Mouse (Mus musculus) liver, embryonic 13.5 days (tissue): Measurements from ENCODE around the gene Zfp281. TPM values are rescaled to one million over a fixed set of nuclear protein-coding genes. Genes with fewer than 3 reads are reported as not detected.

ENCODE experiments used
- ATAC-seq: fragments of 200-750 bp; cut with Nextera tagmentation; 2 replicates; pipeline ENCODE4 v1.8.0; 2017; ENCODE audit warnings: low read depth, mild to moderate bottlenecking, moderate number of reproducible peaks, moderate library complexity
- DNase-seq: peaks from one replicate; pipeline ENCODE4 v3.0.0; 2022
- H3K27ac ChIP-seq: fragments of 300-500 bp; sonication (generic); 2 replicates; pipeline ENCODE4 v1.5.1; 2015; ENCODE audit warnings: moderate library complexity, mild to moderate bottlenecking, inconsistent platforms
- H3K27me3 ChIP-seq: fragments of 300-500 bp; sonication (generic); 2 replicates; pipeline ENCODE4 v1.6.1; 2015; ENCODE audit warnings: mild to moderate bottlenecking, inconsistent platforms
- H3K36me3 ChIP-seq: fragments of 300-500 bp; sonication (generic); 2 replicates; pipeline ENCODE4 v1.6.1; 2015; ENCODE audit warnings: mild to moderate bottlenecking, inconsistent platforms
- H3K4me1 ChIP-seq: fragments of 300-500 bp; sonication (generic); replicated peaks from 2 replicates; pipeline ENCODE4 v1.6.1; 2015; ENCODE audit warnings: inconsistent platforms
- H3K4me2 ChIP-seq: fragments of 300-500 bp; sonication (generic); 2 replicates; pipeline ENCODE4 v1.6.1; 2015; ENCODE audit warnings: inconsistent platforms, mild to moderate bottlenecking, moderate library complexity
- H3K4me3 ChIP-seq: fragments of 300-500 bp; sonication (generic); replicated peaks from 2 replicates; pipeline ENCODE4 v1.5.1; 2015; ENCODE audit warnings: mild to moderate bottlenecking, inconsistent platforms
- H3K9ac ChIP-seq: fragments of 300-500 bp; sonication (generic); 2 replicates; pipeline ENCODE4 v1.6.1; 2015; ENCODE audit warnings: mild to moderate bottlenecking, inconsistent platforms
- H3K9me3 ChIP-seq: fragments of 300-500 bp; sonication (generic); replicated peaks from 2 replicates; pipeline ENCODE4 v1.6.1; 2016; ENCODE audit warnings: inconsistent platforms
- WGBS: fragments of 180-500 bp; shearing (Covaris S2); methylation state at CpG from one replicate; pipeline ENCODE4 v1.1.7; 2015; ENCODE audit not compliant: insufficient replicate concordance; 5-methylcytosine and 5-hydroxymethylcytosine counted together
- polyA plus RNA-seq: library from polyadenylated mRNA; unstranded; fragments of >200 nt; fragmentation: Nextera tagmentation; extraction: Ambion mirVana; gene quantifications from 2 replicates; pipeline ENCODE4 v1.2.1, GENCODE M21; 2015

Zfp281 gene
- polyA plus RNA-seq, 1 experiment from 2014 or later: 6.7 TPM

GRCm38 (mm10) chr1:136674548-136675455 lies 50.1 kb downstream of the Zfp281 start:
- peaks cover 36% of the 10 kb centered on the region for H3K4me1 ChIP-seq
- H3K36me3 ChIP-seq: no peaks in the 10 kb centered on the region
- H3K4me3 ChIP-seq: no peak overlapping the region
- ATAC-seq (no peak), DNase-seq (no peak)
- no peak overlapping the region for H3K9ac ChIP-seq
- peak overlapping the region; percentile 17; the same call in 1 of the 2 replicates for H3K4me2 ChIP-seq
- no peaks in the 10 kb centered on the region for H3K27me3 ChIP-seq
- WGBS: 40% methylated on average over 25 of the region's 25 CpGs
- H3K27ac ChIP-seq: no peak overlapping the region
- no peaks in the 10 kb centered on the region for H3K9me3 ChIP-seq

DNA sequence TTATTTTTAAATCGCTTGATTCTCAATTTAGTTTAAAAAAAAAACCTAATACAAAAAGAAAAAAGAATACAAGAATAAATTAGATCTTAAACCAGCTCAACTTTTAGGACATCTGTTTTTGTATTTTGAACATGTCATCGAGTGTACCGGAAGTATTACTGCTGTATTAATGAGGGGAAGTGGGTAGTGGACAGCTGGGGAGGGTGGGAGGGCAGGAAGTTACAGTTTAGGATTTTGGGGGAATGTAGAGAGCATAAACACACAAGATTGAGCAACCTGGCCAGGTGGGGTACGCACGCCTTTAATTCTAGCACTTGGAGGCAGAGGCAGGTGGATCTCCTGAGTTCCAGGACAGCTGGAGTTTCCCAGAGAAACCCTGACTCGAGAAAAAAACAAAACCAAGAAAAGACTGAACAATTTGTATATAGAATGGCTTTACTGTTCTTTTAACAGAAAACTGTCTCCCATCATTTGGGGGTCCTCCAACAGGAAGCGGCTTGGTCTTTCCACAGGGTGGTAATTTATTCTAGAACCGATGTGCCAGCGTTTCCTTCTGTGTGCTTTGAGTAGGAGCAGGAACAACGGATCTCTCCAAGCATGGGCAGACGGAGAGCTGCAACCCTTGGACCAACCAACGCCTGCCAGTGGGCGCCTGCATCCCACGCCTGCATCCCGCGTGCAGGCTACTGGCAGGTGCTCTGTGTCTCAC lies 51.2 kb downstream of the Zfp281 start:
- no peak overlapping the region for H3K4me2 ChIP-seq
- H3K36me3 ChIP-seq: no peaks in the 10 kb centered on the region
- no peak overlapping the region for H3K9ac ChIP-seq
- H3K4me3 ChIP-seq: no peak overlapping the region
- no peaks in the 10 kb centered on the region for H3K9me3 ChIP-seq
- H3K27ac ChIP-seq: no peak overlapping the region
- 65% methylated on average over 16 of the region's 16 CpGs for WGBS
- no peak for DNase-seq
- H3K27me3 ChIP-seq: no peaks in the 10 kb centered on the region
- H3K4me1 ChIP-seq: peaks cover 28% of the 10 kb centered on the region
- no peak for ATAC-seq

- H3K36me3 ChIP-seq: no peaks in the 10 kb centered on the region
- no peak overlapping the region for H3K27ac ChIP-seq
- ATAC-seq (no peak), DNase-seq (no peak)
- no peak overlapping the region for H3K4me3 ChIP-seq
- WGBS: 67% methylated on average over 6 of the region's 6 CpGs
- H3K27me3 ChIP-seq: no peaks in the 10 kb centered on the region
- H3K4me2 ChIP-seq: no peak overlapping the region
- no peaks in the 10 kb centered on the region for H3K9me3 ChIP-seq
- no peak overlapping the region for H3K9ac ChIP-seq
- peaks cover 28% of the 10 kb centered on the region for H3K4me1 ChIP-seq
Observed at GRCm38 (mm10) chr1:136676445-136676755, 51.7 kb downstream of the Zfp281 start.

DNA sequence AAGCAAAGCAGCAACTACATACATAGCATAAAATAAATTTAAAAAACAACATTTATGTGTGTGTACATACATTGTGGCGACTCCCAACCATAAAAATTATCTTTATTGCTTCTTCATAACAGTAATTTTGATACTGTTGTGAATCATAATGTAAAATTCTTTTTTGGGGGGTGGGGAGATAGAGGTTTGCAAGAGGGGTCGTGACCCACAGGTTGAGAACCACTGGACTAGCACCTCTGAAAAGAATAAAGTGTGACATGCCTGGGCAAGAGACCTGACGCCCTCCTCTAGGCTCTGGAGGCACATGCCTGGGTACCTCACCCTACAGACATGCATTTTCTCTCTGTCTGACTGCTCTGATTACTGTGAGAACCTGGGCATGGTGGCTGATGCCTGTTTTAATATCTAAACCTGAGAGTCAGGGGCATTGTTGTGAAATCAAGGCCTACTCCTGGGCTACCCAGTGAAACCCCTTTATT lies 53.2 kb downstream of the Zfp281 start:
- H3K4me2 ChIP-seq: no peak overlapping the region
- ATAC-seq: no peak
- H3K4me1 ChIP-seq: peaks cover 17% of the 10 kb centered on the region
- WGBS: 59% methylated on average over 3 of the region's 3 CpGs
- no peaks in the 10 kb centered on the region for H3K27me3 ChIP-seq
- DNase-seq: no peak
- H3K36me3 ChIP-seq: no peaks in the 10 kb centered on the region
- H3K27ac ChIP-seq: no peak overlapping the region
- H3K9ac ChIP-seq: no peak overlapping the region
- H3K9me3 ChIP-seq: no peaks in the 10 kb centered on the region
- no peak overlapping the region for H3K4me3 ChIP-seq

GRCm38 (mm10) chr1:136678836-136679235 lies 54.1 kb downstream of the Zfp281 start:
- no peak overlapping the region for H3K9ac ChIP-seq
- H3K27me3 ChIP-seq: no peaks in the 10 kb centered on the region
- 58% methylated on average over 4 of the region's 4 CpGs for WGBS
- no peaks in the 10 kb centered on the region for H3K36me3 ChIP-seq
- peaks cover 21% of the 10 kb centered on the region for H3K4me1 ChIP-seq
- ATAC-seq: no peak
- no peak overlapping the region for H3K4me3 ChIP-seq
- no peak overlapping the region for H3K27ac ChIP-seq
- no peak overlapping the region for H3K4me2 ChIP-seq
- DNase-seq: no peak
- no peaks in the 10 kb centered on the region for H3K9me3 ChIP-seq

Other genes starting within 250 kb of the Zfp281 start
- 7.2 and 7.6 TPM in 2 replicates for gene Ddx59, start 209.6 kb upstream of the Zfp281 start, polyA plus RNA-seq
- gene Kif14, start 158.6 kb upstream of the Zfp281 start, polyA plus RNA-seq: 4.8 and 6.7 TPM in 2 replicates